Mouse (Mus musculus) gastrocnemius, postnatal 36 days (tissue): ENCODE results near the gene Scamp5. TPM values are rescaled to one million over a fixed set of nuclear protein-coding genes. Genes with fewer than 3 reads are reported as not detected.
"Not testable (repeated sequence)": the region's sequence is repeated elsewhere in the genome, so short reads cannot be mapped to it uniquely, and the experiment has no call there.

Source experiments
- DNase-seq, 2 experiments: peaks; one replicate each; pipeline ENCODE4 v3.0.0; 2022
- intact Hi-C: fragments of 180-260 bp; cut with DNase I; formaldehyde crosslinking; loops from one replicate; pipeline ENCODE4 v1.15.1; 2025
- total RNA-seq, 2 experiments: library from RNA; stranded (reverse); gene quantifications; 2 replicates each; pipeline ENCODE4 v1.2.3; 2021

Scamp5 gene
- total RNA-seq, 2 experiments from 2014 or later = 0.66 to 0.74 TPM

DNA sequence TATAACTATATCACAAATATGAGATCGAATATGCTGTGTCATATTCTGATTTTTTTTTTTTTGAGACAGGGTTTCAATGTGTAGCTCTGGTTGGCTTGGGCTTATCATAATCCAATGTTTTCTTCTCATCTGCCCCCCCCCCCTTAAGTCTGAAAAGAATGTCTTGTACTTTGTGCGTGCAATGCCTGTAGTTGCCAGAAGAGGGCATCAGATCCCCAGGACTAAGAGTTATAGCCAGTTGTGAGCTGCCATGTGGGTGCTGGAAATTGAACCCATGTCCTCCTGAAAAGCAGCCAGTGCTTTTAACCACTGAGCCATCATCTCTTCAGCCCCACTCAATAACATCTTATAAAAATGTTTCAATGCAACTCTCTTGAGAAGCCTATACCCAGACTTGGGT lies 8.2 kb downstream of the Scamp5 start:
- intact Hi-C loops = no loop called here

DNA sequence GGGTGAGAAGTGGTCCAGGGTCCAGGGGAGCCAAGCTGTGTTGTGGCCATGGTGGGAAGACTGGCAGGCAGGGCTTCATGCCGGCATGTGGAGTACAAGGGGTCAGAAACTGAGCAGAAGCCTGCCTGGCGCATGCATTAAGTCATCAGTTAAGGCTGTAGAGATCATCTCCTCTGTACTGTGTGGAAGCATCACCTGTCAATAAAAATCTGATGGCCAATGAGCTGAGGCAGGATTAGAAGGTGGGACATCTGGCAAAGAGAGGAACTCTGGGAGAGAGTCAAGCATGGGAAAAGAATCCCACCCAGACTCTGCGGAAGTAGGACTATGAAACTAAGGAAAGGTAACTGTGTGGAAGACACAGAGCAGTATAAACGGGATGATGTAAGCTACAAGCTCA lies 14.3 kb downstream of the Scamp5 start:
- DNase-seq = no peak
- intact Hi-C loops = no loop called here

More for the DNA sequence above, 8.2 kb downstream of the Scamp5 start:
- no peak for DNase-seq

DNA sequence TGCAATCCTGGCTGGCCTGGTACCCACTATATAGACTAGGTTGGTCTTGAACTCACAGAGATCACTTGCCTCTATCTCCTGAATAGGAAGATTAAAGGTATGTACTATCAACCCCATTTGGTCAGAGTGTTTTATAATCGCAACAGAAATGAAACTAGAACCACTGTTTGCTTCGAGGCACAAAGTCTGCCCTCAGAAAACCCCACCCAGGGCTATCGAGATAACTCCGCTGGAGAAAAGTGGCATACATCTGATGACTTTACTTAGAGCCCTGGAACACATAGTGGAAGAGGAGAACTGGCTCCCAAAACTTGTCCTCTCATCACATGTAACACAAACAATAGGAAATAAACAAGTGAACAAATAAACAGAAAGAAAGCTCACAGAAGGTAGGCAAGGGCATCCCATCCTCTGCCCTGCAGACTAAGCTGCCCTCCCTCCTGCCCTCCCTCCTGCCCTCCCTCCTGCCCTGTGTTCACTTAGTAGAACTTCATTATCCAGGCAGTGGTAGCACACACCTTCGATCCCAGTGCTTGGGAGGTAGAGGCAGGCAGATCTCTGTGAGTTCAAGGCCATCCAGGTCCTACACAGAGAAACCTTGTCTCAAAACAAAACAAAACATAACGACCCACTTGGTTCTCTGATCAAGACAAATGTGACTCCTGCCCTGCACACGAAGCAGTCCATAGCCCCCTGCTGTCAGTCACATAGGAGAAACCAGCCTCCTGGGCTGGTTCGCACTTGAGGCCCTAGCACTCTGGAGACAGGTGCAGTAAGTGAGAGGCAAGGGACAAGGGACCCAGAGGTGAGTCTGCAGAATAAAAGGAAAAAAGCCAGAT lies 15.0 kb downstream of the Scamp5 start:
- intact Hi-C loops = no loop called here
- no peak for DNase-seq

DNA sequence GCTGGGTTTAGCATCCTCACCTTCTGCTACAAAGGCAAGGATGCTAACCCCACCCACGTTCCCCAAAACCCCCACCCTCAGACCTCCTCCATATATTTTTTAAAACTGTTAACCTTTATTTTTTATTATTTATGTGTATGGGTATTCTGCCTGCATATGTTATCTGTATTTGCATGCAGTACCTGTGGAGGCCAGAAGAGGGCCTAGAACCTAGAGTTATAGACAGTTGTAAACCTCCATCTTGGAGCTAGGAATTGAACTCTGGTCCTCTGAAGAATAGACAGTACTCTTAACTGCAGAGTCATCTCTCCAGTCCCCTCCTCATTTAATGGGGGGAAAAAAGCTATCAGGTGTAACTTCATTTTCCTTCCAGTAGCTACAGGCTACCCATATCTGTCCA lies 18.1 kb downstream of the Scamp5 start:
- DNase-seq = no peak
- intact Hi-C loops = no loop called here

DNA sequence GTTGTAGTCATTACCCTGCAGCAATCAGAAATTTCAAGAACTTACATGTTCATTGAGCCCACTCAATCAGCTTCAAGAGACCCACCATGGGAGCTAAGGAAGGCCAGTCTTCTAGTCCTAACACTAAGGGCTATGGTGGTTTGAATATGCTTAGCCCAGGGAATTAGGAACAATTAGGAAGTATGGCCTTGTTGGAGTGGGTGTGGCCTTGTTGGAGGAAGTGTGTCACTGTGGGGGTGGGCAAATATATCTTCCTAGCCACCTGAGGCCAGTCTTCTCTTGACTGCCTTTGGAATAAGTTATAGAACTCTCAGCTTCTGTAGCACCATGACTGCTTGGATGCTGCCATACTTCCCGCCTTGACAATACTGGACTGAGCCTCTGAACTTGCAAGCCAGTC lies 27.2 kb downstream of the Scamp5 start:
- intact Hi-C loops = no loop called here
- DNase-seq = no peak

DNA sequence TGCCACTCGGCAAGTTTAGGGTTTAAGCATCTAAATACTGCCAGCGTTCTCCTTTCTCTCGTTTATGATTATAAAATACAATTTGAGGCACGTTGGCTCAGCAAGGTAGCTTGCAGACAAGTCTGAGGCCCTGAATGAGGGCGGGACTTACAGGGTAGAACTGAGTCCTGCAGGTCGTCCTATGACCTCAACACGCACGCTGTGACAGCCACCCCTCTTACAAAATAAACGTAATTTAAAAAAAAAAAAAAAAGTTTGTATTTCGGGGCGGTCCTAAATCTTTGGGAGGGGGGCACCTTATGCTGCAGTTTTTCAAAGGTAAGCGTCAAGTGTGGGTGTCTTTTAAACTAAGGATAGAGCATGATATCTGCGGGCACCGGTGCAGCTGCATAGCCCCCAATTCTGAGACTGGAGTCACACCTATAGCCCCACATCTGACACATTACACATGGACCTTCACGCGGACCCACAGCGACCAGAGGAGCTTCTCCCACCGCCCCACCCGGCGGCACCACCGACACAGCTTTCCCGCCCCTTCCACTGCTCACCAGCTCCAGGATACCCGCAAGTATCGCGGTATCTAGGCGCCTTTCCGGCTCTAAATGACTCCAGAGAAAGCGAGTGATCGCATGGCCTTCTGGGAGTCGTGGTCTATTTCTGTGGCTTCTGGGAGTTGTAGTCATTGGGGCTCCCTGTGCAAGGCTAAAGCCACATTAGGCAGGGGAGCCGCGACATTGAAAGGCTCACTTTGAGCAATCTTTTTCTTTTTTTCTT lies 28.2 kb downstream of the Scamp5 start, which contains the start of gene Ppcdc:
Gene Ppcdc, minus strand, starts transcription at position 603 of the 774 bp plus-strand sequence.
- intact Hi-C loops = no loop called here
- peak; percentile 81 to 87 for DNase-seq

DNA sequence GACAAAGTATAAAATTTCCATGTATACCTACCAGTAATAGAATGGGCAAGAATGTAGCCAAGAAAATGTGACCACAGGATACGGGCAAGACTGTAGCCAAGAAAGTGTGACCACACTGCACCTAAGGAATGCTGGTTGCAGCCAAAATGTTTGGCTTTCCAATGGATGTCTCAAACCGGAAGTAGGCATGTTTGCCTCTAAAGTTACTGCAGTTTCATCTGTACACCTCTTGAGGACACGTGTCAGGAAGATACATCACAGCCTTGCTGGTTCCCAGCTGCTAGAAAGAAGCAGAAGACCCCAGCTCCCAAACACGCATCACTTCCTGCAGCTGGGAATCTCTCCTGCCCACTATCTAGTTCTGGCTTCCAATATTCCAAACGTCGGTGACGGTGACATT lies 28.8 kb downstream of the Scamp5 start:
- DNase-seq = no peak
- intact Hi-C loops = no loop called here

DNA sequence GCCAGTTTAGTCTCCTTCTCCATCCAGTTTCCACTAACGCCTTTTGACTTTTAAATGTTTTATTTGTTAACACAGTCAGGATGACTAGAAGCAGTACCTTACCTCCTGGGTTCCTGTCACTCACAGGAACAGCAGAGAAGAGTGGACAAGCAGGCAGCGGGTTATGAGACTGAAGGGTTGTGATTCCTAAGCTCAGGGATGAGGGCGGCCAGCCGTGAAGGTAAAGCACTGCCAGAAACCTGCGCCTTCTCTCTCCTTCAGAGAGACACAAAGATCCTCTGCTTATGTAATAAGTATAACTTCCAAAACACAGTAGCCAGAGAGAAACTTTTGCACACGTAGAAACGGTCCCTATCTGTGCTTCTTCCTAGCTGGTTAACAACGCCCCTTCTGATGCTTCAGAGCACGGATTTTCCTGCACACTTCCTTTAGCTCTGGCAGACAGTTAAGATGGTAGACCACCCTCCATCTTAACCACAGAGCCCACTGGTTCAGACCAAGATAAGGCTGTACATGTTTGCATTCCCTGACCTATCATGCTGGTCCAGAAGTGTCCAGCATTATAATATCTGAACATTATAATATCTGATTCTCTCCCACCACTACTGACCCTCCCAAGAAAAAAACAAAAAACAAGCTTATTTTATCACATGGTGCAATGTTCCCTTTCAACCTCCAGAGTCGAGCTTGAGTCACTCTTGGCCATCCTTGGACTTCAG lies 29.8 kb downstream of the Scamp5 start:
- intact Hi-C loops = no loop called here
- DNase-seq = no peak

DNA sequence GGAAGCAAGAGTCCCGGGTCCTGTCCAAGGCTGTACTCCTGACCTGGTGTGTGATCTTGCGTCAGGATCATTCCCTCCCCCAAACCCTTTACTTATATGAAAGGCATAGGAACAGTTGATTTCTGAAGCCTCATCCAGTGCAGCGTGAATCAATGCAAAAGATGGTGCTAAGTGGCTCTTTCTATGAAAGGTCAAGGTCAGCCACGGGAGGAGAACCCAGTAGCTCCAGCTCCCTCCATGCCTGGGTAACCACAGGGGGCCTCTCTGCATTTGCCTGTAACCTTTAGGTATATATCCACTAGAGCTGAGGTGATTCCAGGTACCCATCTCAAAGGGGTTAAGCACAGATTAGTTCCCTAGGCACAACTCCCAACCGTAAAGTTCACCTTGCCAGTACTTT lies 31.7 kb downstream of the Scamp5 start:
- intact Hi-C loops = no loop called here
- no peak for DNase-seq

DNA sequence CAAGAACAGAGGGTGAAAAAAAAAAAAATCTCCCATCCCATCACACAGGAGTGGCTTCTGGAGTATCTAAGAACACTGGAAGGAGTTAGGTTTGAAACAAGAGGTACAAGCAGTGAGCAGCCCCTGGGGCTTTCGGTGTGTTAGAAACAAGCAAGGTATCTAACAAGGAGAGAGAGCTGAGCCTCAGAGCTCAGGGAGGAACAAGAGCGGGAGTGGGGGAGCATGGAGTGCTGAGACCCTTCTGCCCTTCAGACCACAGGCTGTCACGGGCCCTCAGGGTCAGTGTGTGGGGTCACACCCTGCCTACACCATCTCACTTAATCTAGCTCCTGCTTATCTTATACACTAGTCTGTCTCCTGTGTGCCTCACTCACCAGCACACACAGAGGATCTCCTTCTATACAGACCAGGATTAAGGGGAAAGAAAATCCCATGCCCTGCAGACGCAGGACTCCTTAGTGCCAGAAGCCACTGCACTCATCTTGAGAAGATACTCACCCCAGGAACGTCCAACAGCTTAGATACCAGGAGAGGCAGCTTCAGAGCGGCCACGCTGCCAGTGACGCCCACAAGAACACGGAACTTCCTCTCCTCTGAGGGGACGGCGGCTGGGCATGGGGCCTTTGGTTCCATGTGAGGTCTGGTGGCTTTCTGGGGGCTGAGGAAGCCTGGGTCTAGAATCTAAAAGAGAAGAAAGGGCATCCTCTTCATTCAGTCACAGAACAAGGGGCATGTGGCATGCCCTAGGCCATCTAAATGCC lies 33.3 kb downstream of the Scamp5 start:
- intact Hi-C loops = loop anchor here (2.0 kb wide), 2 partner anchors 176 to 226 kb away; no protein-coding TSS in a partner anchor
- no peak for DNase-seq

DNA sequence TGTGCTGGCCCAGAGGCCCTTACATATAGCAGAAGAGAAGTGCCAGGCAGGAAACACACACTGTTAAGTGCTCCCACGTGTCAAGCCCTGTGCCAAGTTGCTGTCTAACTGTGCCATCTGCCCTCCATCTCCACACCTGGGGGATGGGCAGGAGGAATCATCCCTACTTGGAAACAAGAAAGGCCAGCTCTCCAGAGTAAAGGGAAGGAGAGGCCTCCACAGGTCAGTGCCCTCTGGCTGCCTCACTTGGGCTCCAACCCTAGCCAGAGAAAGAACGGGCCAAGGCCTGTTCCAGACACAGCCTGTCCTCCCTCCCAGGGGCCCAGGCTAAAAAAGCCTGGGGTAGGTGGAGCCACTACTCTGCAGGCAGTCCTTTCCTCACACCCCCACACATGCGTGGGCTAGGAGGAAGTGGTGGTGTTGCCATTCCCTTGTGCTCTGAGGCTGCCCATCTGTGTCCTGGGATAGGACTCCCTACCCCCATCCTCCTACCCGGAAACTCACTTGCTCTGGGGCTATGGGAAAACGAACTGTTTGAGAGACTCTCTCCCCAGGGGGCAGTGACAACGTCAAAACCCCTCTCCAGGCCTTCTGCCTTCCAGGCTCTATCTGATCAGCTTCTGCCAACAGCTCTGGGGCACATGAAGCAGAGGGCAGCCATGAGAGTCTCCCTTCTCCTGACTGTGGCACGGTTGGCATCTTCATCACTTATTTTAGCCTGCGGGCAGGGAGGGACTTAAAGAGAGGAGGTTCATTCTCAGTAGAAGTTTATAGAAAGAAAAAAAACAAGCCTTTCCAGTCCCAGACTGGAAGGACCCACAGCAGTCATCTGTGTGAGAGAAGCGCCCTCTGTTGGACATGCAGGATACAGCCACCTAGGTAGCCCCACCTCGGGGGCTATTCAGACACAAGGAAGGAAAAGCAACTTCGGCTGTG lies 34.5 kb downstream of the Scamp5 start:
- intact Hi-C loops = loop anchor here (2.0 kb wide), 2 partner anchors 175 to 225 kb away; no protein-coding TSS in a partner anchor
- DNase-seq = peak; percentile 63 to 78

DNA sequence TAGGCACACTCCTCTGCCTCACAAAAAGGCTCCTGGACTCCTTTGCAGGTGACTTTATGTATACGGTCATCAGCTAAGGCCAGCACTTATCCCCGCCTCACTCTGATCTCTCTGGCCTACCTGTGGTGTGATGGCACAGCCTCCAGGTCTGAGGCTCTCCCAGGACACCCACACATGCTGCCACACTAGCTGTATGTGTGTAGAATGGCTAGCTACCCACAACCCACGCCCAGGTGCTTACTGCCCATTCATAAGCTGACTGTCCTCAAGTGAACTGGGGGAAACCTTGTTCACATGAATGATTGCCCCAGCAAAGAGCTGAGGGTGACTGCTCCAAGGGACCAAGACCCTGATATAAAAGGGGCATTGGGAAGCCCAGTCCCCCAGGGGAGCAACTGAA lies 35.4 kb downstream of the Scamp5 start:
- intact Hi-C loops = no loop called here
- DNase-seq = no peak

DNA sequence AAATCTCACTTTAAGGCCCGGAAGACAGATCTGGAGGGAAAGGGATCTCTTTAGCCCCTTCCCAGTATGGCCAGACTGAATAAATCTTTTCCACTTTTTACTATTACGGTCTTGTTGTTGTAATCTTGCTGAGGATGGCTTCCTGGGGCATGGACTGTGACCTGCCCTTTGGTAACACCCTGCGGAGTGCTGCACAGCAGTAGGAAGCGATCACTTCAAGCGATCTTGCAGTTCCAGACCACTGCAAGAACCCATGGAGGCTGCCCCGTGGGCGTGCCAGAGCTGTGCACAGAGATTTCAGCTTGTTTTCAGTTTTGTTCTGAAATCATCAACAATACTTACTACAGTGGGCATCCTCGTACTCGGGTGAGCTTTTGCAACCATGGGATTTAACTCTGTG lies 36.7 kb downstream of the Scamp5 start:
- DNase-seq = no peak
- intact Hi-C loops = no loop called here

DNA sequence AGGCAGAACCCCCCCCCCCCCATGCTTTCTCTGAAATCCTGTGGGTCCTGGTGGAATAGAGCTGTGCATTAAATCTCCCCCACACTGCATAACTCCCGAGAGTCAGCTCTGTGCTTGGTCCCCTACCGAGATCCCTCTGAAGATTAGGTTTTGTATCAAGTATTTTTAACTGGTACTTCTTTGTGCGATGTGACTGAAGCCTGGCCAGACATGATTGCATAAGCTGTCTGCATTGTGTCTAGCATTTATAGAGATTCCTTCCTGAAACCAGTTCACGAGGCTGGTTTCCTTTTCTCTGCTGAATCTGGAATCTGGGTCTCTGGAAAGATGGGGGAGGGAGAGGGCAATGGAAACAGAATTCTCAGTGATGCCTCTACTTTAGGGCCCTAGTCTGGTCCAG lies 39.5 kb downstream of the Scamp5 start:
- intact Hi-C loops = no loop called here
- no peak for DNase-seq

DNA sequence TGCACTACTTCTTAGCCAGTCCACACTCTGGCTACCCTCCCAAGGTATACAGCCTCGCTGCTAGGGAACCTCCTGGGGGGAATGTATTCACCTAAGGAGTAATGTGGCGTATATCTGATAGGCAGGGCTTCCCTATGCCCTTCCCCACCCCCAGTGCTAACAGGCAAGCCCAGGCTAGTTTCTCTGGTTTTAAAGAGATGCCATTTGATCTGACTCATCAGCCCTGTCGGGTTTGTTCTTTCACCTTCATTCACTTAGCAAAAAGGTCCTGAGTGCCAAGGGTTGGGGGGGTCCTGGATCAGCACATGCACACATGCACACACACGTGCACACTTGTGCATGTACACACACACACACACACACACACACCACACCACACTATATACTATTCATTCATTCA lies 39.9 kb downstream of the Scamp5 start:
- DNase-seq = no peak
- intact Hi-C loops = no loop called here

DNA sequence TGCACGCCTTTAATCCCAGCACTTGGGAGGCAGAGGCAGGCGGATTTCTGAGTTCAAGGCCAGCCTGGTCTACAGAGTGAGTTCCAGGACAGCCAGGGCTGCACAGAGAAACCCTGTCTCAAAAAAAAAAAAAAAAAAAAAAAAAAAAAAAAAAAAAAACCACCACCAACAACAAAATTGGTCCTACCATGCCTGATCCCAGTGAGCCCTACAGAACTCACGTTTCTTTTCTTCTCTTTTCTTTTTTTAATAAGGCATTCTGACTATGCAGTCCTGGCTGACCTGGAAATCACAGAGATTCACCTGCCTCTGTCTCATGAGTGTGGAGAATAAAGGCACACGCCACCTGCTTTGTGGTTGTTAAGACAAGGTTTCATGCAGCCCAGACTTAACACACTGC lies 40.7 kb downstream of the Scamp5 start:
- intact Hi-C loops = not testable (repeated sequence)

DNA sequence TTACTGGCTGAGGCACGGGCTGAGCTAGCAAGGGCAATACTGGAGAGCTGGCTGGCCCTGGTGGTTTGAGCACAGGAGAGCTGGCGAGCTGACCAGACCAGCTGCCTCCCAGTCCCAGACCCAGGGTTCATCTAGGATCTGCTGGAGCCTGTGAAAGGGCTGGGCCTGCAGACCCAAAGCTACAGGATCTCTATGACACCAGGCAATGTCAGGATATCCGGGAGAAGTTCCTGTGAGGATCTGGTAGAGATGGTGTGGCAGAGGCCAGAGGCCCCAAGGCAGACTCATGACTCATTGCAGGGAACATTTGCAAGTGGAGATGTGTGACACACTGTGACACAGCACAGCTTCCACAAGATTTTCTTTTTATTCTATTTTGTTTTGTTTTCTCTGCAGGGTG lies 42.7 kb downstream of the Scamp5 start:
- intact Hi-C loops = no loop called here

More for the DNA sequence above, 40.7 kb downstream of the Scamp5 start:
- DNase-seq = not testable (repeated sequence)

DNA sequence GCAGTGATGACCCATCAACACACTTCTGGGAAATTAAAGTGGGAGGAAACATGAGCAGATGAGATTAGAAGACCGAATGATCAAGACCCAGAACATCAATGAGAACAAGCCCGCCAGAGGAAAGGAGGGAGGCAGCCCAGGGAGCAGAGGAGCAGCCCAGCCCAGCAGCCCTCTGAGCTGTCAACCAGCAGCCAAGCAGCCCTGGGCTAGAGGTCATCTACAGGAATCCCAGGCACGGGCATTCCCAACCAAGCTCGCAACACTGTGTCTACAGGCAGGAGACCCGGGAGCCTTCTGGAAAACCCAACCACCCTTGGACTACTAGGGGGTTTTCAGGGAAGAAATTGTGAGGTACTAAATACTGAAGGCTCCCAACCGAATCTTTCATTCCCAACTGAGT lies 43.8 kb downstream of the Scamp5 start:
- no peak for DNase-seq
- intact Hi-C loops = no loop called here

More for the DNA sequence above, 42.7 kb downstream of the Scamp5 start:
- DNase-seq = no peak

DNA sequence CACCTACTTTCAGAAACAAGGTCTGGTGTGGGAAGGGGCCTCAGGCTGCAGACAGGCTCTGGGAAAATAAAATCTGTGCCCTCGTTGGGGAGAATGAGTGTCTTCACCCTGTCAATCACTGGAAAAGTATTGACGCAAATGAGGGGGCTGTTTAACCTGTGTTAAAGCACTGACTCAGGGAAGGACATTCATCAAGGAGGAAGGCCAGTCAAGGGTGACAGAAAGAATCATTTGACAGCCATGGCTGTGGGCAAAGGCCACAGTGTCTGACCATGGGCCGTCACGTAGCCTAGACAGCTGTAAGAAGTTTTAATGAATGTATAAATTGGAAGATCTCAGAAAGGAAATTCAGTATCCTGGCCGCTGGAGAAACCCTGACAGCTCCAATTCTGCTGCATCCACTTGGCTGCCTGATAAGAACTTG lies 46.2 kb downstream of the Scamp5 start:
- DNase-seq = no peak
- intact Hi-C loops = no loop called here
